Mouse (Mus musculus) lung, adult 2 months (tissue): ENCODE results near the gene Babam2.

Experiments
- CTCF ChIP-seq: fragments of 200-500 bp; IDR thresholded peaks from 2 replicates; pipeline ENCODE4 v1.5.1; 2011; ENCODE audit warnings: mild to moderate bottlenecking, low read length, control low read depth; ENCODE audit not compliant: insufficient read depth
- POLR2A ChIP-seq: fragments of 200-500 bp; IDR thresholded peaks from 2 replicates; pipeline ENCODE4 v1.6.1; 2011; ENCODE audit warnings: low read depth, mild to moderate bottlenecking, control low read depth, low read length, borderline replicate concordance; ENCODE audit errors: extremely low read depth

- TF ChIP-seq CTCF (no peak), POLR2A (no peak)
These were observed 115.7 kb downstream of the Babam2 start for GRCm38 (mm10) chr5:31813156-31813675.
